Mouse (Mus musculus): ENCODE measurements around the gene Rnf224.

DNA sequence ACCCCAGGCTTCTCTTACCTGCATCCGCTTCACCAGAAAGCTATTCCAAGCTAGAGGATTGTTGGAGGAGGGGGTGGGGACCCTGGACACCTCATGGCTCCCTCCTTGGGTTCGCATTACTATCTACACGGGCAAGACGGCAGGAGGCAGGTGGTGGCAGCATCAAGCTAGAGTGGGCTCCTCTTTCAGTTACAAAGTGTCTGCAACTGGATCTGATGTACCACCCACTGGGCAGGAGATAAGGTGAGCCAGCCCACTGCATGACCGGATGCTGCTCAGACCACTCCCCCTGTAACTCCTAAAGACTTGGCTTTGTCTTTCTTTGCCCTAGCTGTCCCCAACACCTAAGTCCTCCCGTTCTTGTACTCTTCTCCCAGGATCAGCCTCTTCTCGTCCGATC lies at the start of gene Rnf224:
- TF ChIP-seq POLR2A (IDR thresholded peaks at IDR 0.05; ENCODE audit: low read depth, low read length) (no peak), CTCF (conservative IDR thresholded peaks at IDR 0.05; ENCODE audit: insufficient read depth, insufficient read length, low read depth, low read length) (no peak)

Measured in kidney, adult 2 months (tissue).